Comparison of ENCODE assay signal across 19 mouse cellular contexts in genomic region chr12:102697381-102697780, GRCm38 (mm10). TPM values are rescaled to one million over a fixed set of nuclear protein-coding genes. Genes with fewer than 3 reads are reported as not detected.
DNase-seq lines count a peak whose midpoint lies in the region; ATAC-seq and TF ChIP-seq lines count a peak whose summit lies in the region.
"Had no signal": no experiment of that assay in that cellular context is flagged by ENCODE, and none has a peak within 500 bp of the region (broad histone marks: within the 10 kb centered on the region; RNA-seq: fewer than 3 reads in every experiment).

No protein-coding gene starts in this region.

- peaks cover 48% of the 10 kb centered on the region for H3K36me3 ChIP-seq in E14TG2a.4 (ENCODE audit: insufficient read depth, low read length)
- no peaks in the 10 kb centered on the region for H3K36me3 ChIP-seq in intestine, embryonic 15.5 days
- H3K36me3 ChIP-seq: embryonic facial prominence, embryonic 15.5 days; heart, embryonic 10.5 days; liver, embryonic 12.5 days; lung, embryonic 15.5 days; stomach, embryonic 15.5 days had no signal

- no peak overlapping the region for H3K4me2 ChIP-seq in intestine, embryonic 15.5 days (replicated peaks)
- H3K4me2 ChIP-seq: embryonic facial prominence, embryonic 15.5 days; liver, embryonic 12.5 days; lung, embryonic 15.5 days; stomach, embryonic 15.5 days had no signal

- peak overlapping the region; percentile 53 for H3K4me3 ChIP-seq in E14TG2a.4 (replicated peaks; ENCODE audit: low read length)
- no peak overlapping the region for H3K4me3 ChIP-seq in intestine, embryonic 15.5 days (replicated peaks)
- H3K4me3 ChIP-seq: embryonic facial prominence, embryonic 15.5 days; heart, embryonic 10.5 days; liver, embryonic 12.5 days; lung, embryonic 15.5 days; stomach, embryonic 15.5 days had no signal

- TF ChIP-seq CTCF in E14TG2a.4 (conservative IDR thresholded peaks at IDR 0.05; ENCODE audit: low read length) = no peak

- H3K4me1 ChIP-seq in E14TG2a.4 (replicated peaks; ENCODE audit: low read depth, low read length) = peaks cover 100% of the 10 kb centered on the region
- peaks cover 46% of the 10 kb centered on the region for H3K4me1 ChIP-seq in intestine, embryonic 15.5 days (replicated peaks)
- H3K4me1 ChIP-seq: lung, embryonic 15.5 days had no signal

- DNase-seq in adrenal gland, postnatal 14 days = peak; percentile 2
- no peak for DNase-seq in adrenal gland, postnatal 36 days
- peak; percentile 3 for DNase-seq in layer of hippocampus, adult 9-11 months
- no peak for DNase-seq in layer of hippocampus, adult 18-20 months (ENCODE audit: low spot score in 2 of 2)
- no peak for DNase-seq in spleen, postnatal 10 days (ENCODE audit: low spot score in 2 of 2)
- DNase-seq in heart, adult 9 months (ENCODE audit: low spot score in 2 of 2) = no peak
- DNase-seq: gastrocnemius, postnatal 10 days; heart, postnatal 36 days; kidney, adult 11 months; kidney, postnatal 4 days; layer of hippocampus, postnatal 36 days; right cerebral cortex, postnatal 4 days had no signal

- ATAC-seq in intestine, embryonic 15.5 days = peak; percentile 17; the same call in 1 of the 2 replicates

- no peak overlapping the region for H3K9ac ChIP-seq in intestine, embryonic 15.5 days
- H3K9ac ChIP-seq: embryonic facial prominence, embryonic 15.5 days; liver, embryonic 12.5 days; lung, embryonic 15.5 days; stomach, embryonic 15.5 days had no signal

- H3K27ac ChIP-seq in intestine, embryonic 15.5 days = no peak overlapping the region
- H3K27ac ChIP-seq: embryonic facial prominence, embryonic 15.5 days; liver, embryonic 12.5 days; lung, embryonic 15.5 days had no signal

- no peaks in the 10 kb centered on the region for H3K27me3 ChIP-seq in E14TG2a.4 (ENCODE audit: insufficient read depth, low read length)
- H3K27me3 ChIP-seq in intestine, embryonic 15.5 days (replicated peaks) = no peaks in the 10 kb centered on the region
- H3K27me3 ChIP-seq: embryonic facial prominence, embryonic 15.5 days; liver, embryonic 12.5 days; lung, embryonic 15.5 days; stomach, embryonic 15.5 days had no signal

- WGBS in intestine, embryonic 15.5 days = 70% methylated on average over 7 of the region's 7 CpGs

- H3K9me3 ChIP-seq in E14TG2a.4 (ENCODE audit: low read length) = no peaks in the 10 kb centered on the region
- H3K9me3 ChIP-seq in intestine, embryonic 15.5 days = no peaks in the 10 kb centered on the region
- H3K9me3 ChIP-seq: embryonic facial prominence, embryonic 15.5 days; heart, embryonic 10.5 days; liver, embryonic 12.5 days; lung, embryonic 15.5 days; stomach, embryonic 15.5 days had no signal

RNA-seq across cellular contexts. Expression of gene Itpk1, which starts 7.3 kb away (rescaled TPM):
- 72.0 and 79.8 TPM in 2 replicates for total RNA-seq in adrenal gland, postnatal 14 days (2021)
- total RNA-seq in adrenal gland, postnatal 36 days (2021) = 100 to 1,000 TPM in 1 of 2 experiments, 10 to 100 TPM in 1; 45.7 to 114 TPM
- 10 to 100 TPM; 69.2 to 70.5 TPM for total RNA-seq in layer of hippocampus, adult 18-20 months (2021)
- polyA plus RNA-seq in intestine, embryonic 15.5 days (2015; fragmentation: Nextera tagmentation; extraction: Ambion mirVana) = 39.1 and 40.1 TPM in 2 replicates

RNA-seq across cellular contexts. Expression of gene Moap1, which starts 46.1 kb away (rescaled TPM):
- 9.3 and 9.6 TPM in 2 replicates for total RNA-seq in adrenal gland, postnatal 14 days (2021)
- 10 to 100 TPM in 1 of 2 experiments, 1 to 10 TPM in 1; 7.7 to 15.3 TPM for total RNA-seq in adrenal gland, postnatal 36 days (2021)
- 10 to 100 TPM; 23.5 to 26.6 TPM for total RNA-seq in layer of hippocampus, adult 18-20 months (2021)
- polyA plus RNA-seq in intestine, embryonic 15.5 days (2015; fragmentation: Nextera tagmentation; extraction: Ambion mirVana) = 20.5 and 23.1 TPM in 2 replicates

RNA-seq across cellular contexts. Expression of gene Tmem251, which starts 46.2 kb away (rescaled TPM):
- total RNA-seq in adrenal gland, postnatal 14 days (2021) = 5.7 TPM in 2 replicates
- total RNA-seq in adrenal gland, postnatal 36 days (2021) = 10 to 100 TPM in 1 of 2 experiments, 1 to 10 TPM in 1; 7.0 to 10.8 TPM
- total RNA-seq in layer of hippocampus, adult 18-20 months (2021) = 1 to 10 TPM; 4.9 to 5.1 TPM
- polyA plus RNA-seq in intestine, embryonic 15.5 days (2015; fragmentation: Nextera tagmentation; extraction: Ambion mirVana) = 15.3 and 16.3 TPM in 2 replicates

Comparison
In these comparisons a context has a peak if more than half of its experiments do, and no peak if none do; other contexts are left out.
1. DNase-seq: peak in adrenal gland, postnatal 14 days (single experiment) and layer of hippocampus, adult 9-11 months (single experiment); none in adrenal gland, postnatal 36 days (0 of 2), layer of hippocampus, adult 18-20 months (0 of 2), spleen, postnatal 10 days (0 of 2) and heart, adult 9 months (0 of 2).